Mouse (Mus musculus) intestine, embryonic 14.5 days (tissue): ENCODE data around the gene Gvin1. TPM values are rescaled to one million over a fixed set of nuclear protein-coding genes. Genes with fewer than 3 reads are reported as not detected.
"Not testable (repeated sequence)": the region's sequence is repeated elsewhere in the genome, so short reads cannot be mapped to it uniquely, and the experiment has no call there.

Source experiments
- ATAC-seq: fragments of 200-750 bp; cut with Nextera tagmentation; replicated peaks from 2 replicates; pipeline ENCODE4 v1.8.0; 2017; ENCODE audit warnings: low read depth, moderate number of reproducible peaks, moderate TSS enrichment, moderate library complexity; ENCODE audit not compliant: low FRiP score, low TSS enrichment
- DNase-seq: peaks from one replicate; pipeline ENCODE4 v3.0.0-alpha.2; 2018; ENCODE audit warnings: low spot score
- H3K27ac ChIP-seq: fragments of 300-500 bp; sonication (generic); 2 replicates; pipeline ENCODE4 v1.5.1; 2014; ENCODE audit warnings: low read depth, mild to moderate bottlenecking, control low read depth
- H3K27me3 ChIP-seq: fragments of 300-500 bp; sonication (generic); replicated peaks from 2 replicates; pipeline ENCODE4 v1.6.1; 2014; ENCODE audit warnings: low read length, control low read depth; ENCODE audit not compliant: control insufficient read depth, insufficient read depth
- H3K36me3 ChIP-seq: fragments of 300-500 bp; sonication (generic); 2 replicates; pipeline ENCODE4 v1.6.1; 2014; ENCODE audit warnings: low read length, control low read depth; ENCODE audit not compliant: control insufficient read depth, insufficient read depth
- H3K4me1 ChIP-seq: fragments of 300-500 bp; sonication (generic); replicated peaks from 2 replicates; pipeline ENCODE4 v1.6.1; 2014; ENCODE audit warnings: low read length, control low read depth, mixed read lengths; ENCODE audit not compliant: control insufficient read depth, insufficient read depth
- H3K4me2 ChIP-seq: fragments of 300-500 bp; sonication (generic); 2 replicates; pipeline ENCODE4 v1.6.1; 2014; ENCODE audit warnings: low read length
- H3K4me3 ChIP-seq: fragments of 300-500 bp; sonication (generic); 2 replicates; pipeline ENCODE4 v1.5.1; 2014; ENCODE audit warnings: low read depth, low read length, control low read depth, mixed read lengths
- H3K9ac ChIP-seq: fragments of 300-500 bp; sonication (generic); 2 replicates; pipeline ENCODE4 v1.6.1; 2014; ENCODE audit warnings: mild to moderate bottlenecking, low read length
- H3K9me3 ChIP-seq: fragments of 300-500 bp; sonication (generic); 2 replicates; pipeline ENCODE4 v1.6.1; 2016; ENCODE audit warnings: low read length, control low read depth; ENCODE audit not compliant: control insufficient read depth
- WGBS: fragments of 180-500 bp; shearing (Covaris S2); extraction: QIAGEN DNeasy Blood & Tissue Kit; methylation state at CpG from one replicate; pipeline ENCODE4 v1.1.7; 2014; 5-methylcytosine and 5-hydroxymethylcytosine counted together
- polyA plus RNA-seq: library from polyadenylated mRNA; unstranded; fragments of >200 nt; fragmentation: Nextera tagmentation; extraction: Ambion mirVana; gene quantifications from 2 replicates; pipeline ENCODE4 v1.2.1, GENCODE M21; 2014

Gene Gvin1
- polyA plus RNA-seq, 1 experiment from 2014 or later = 0.60 TPM

DNA sequence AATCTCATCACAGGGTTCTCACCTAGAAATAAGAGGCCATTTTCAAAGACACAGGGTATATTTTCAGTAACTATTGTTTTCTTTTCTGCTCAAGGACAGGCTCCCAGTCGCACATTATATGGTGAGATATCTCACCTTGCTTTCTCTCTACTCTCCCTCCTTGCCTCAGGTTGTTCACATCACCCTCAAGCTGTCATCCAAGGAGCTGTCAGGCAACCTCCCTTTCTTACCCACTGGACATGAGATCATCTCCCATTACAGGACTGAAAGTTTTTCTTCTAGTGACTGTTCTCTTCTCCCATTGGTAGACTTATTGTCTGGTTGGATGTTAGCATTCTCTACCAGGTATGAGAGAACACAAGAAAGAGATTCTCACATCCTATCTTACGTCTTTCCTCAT, 20.5 kb upstream of the Gvin1 start:
- Histone ChIP-seq H3K4me3 (no peak overlapping the region), H3K4me1 (no peaks in the 10 kb centered on the region), H3K9me3 (no peaks in the 10 kb centered on the region), H3K27ac (no peak overlapping the region), H3K27me3 (no peaks in the 10 kb centered on the region), H3K36me3 (no peaks in the 10 kb centered on the region), H3K9ac (no peak overlapping the region), H3K4me2 (no peak overlapping the region)
- 78% methylated on average over 2 of the region's 2 CpGs for WGBS
- no peak for ATAC-seq
- DNase-seq = no peak

DNA sequence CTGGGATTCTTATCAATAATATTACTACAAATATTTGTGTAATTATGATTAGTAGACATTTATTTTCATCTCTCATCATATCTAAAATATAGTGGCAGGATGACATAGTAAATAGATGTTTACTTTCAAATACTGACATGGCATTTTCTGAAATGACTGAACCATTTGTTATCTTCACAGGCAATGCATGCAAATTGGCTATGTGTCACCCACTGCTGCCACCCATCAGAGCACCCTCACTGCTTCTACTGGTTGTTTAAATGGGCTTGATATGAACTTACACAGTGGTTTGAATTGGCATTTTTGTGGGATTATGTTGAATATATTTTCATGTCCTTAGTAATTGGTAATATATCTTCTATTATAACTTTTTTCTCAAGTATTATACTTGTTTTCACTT, 784 bp upstream of the Gvin1 start:
- H3K4me1 ChIP-seq, H3K27ac ChIP-seq, DNase-seq, H3K36me3 ChIP-seq, ATAC-seq, H3K9me3 ChIP-seq, H3K27me3 ChIP-seq, H3K4me3 ChIP-seq, H3K4me2 ChIP-seq, H3K9ac ChIP-seq: not testable (repeated sequence)

GRCm38 (mm10) chr7:106213770-106214169, 1.4 kb downstream of the Gvin1 start:
- DNase-seq, H3K36me3 ChIP-seq, H3K27ac ChIP-seq, H3K4me3 ChIP-seq, H3K9me3 ChIP-seq, H3K27me3 ChIP-seq, H3K4me1 ChIP-seq, H3K4me2 ChIP-seq, H3K9ac ChIP-seq: not testable (repeated sequence)
- no CpG with 5 or more reads among the region's 4 CpGs for WGBS
- 0 out of 2 replicates have a peak, but pooled peaks have one; percentile 55 for ATAC-seq

DNA sequence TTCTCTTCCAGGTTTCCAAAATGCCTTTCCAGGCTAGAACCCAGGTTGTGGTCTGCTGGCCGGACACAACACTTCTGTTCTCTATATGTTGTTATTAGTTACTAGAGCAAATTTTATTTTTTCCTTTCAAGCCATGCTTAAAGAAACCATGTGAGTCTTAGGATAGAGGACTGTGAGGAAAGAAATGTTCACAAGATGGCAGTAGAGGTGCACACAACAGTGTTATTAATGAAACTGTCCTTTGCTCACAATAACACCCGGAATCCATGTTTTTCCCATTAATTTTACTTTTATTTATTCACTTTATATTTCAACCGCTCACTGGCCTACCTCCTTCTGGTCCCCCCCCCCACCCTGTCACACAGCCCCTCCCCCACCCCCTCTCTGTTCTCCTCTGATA, 8.5 kb downstream of the Gvin1 start:
- DNase-seq, ATAC-seq, H3K27ac ChIP-seq, H3K9ac ChIP-seq, H3K4me2 ChIP-seq, H3K27me3 ChIP-seq, H3K36me3 ChIP-seq, H3K4me1 ChIP-seq, H3K4me3 ChIP-seq, H3K9me3 ChIP-seq: not testable (repeated sequence)
- WGBS = 77% methylated on average over 2 of the region's 3 CpGs

DNA sequence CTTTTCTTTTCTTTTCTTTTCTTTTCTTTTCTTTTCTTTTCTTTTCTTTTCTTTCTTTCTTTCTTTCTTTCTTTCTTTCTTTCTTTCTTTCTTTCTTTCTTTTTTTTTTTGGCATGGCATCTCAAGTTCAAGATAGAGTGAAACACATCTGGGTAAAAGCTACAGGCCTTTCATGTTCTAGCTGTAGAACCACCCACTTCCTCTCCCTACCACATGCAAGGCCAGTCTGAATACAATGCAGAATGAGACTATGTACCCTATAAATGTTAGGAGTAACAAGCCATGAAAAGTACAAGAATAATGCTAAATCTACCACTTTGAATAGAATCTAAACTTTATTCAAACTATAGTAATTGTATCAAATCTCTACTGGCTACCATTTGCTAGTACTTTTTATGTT, 38.1 kb downstream of the Gvin1 start:
- not testable (repeated sequence) for H3K4me2 ChIP-seq, ATAC-seq, H3K4me3 ChIP-seq, DNase-seq, H3K36me3 ChIP-seq, H3K4me1 ChIP-seq, H3K27ac ChIP-seq, H3K9ac ChIP-seq, H3K27me3 ChIP-seq, H3K9me3 ChIP-seq

- H3K4me3 ChIP-seq, H3K9ac ChIP-seq, H3K36me3 ChIP-seq, H3K4me2 ChIP-seq, DNase-seq, H3K9me3 ChIP-seq, H3K27me3 ChIP-seq, H3K27ac ChIP-seq, H3K4me1 ChIP-seq: not testable (repeated sequence)
- WGBS = no CpG with 5 or more reads among the region's 2 CpGs
- peak; percentile 78; the same call in 1 of the 2 replicates for ATAC-seq
These were observed 69.9 kb downstream of the Gvin1 start for GRCm38 (mm10) chr7:106145013-106145754.

DNA sequence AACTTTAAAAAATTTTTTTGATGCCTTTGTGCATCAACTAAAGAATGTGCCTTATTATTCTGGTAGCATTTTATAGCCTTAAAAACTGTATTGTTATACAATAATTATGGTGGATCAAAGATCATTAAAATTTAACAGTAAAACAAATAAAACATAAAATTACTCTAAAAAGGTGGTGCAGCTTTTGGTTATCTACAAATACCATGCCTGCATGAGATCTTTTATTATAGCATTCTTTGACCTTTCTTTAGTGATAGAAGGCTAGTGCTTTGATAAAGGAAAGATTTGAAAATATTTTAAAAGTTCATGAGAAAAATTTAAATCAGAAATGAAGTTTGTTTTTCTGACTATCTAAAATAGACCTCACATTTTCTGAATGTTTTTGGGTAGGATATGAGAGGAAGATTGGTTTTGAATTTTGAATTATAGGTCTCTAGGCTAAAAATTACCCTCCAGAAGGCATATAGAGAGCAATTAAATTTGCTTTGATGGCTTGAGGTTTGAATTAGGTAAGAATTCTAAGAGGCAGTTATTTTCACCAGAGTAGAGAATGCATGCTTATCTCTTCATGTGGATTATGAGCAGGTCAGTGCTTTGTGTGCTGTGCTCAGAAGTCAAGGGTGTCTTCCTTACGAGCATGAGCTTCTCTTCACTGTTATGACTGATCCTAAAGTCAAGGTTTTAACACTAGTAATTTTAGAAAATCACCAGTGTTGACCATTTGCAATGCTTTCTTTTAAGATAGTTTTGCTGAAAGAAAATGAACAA, 73.8 kb downstream of the Gvin1 start:
- H3K4me3 ChIP-seq, DNase-seq, H3K4me1 ChIP-seq, H3K9ac ChIP-seq, H3K27ac ChIP-seq, H3K4me2 ChIP-seq, H3K27me3 ChIP-seq, H3K9me3 ChIP-seq, H3K36me3 ChIP-seq, ATAC-seq: not testable (repeated sequence)
- whole genome bisulfite sequencing = no CpG with 5 or more reads among the region's 1 CpGs

- H3K4me3 ChIP-seq, H3K36me3 ChIP-seq, DNase-seq, H3K4me2 ChIP-seq, H3K9me3 ChIP-seq, H3K27ac ChIP-seq, H3K9ac ChIP-seq, ATAC-seq, H3K4me1 ChIP-seq, H3K27me3 ChIP-seq: not testable (repeated sequence)
- WGBS = no CpG with 5 or more reads among the region's 2 CpGs
These were observed 97.8 kb downstream of the Gvin1 start for GRCm38 (mm10) chr7:106117090-106117948.
